Mouse (Mus musculus) CH12.LX (cell line): Measurements from ENCODE around the gene Sstr2. TPM values are rescaled to one million over a fixed set of nuclear protein-coding genes. Genes with fewer than 3 reads are reported as not detected.
A peak's percentile ranks its signal among the peaks of the same experiment; 100 is the strongest.

Experiments
- DNase-seq: peaks from one replicate; pipeline ENCODE4 v3.0.0-alpha.2; 2013; ENCODE audit errors: extremely low read depth
- H3K27ac ChIP-seq: 2 replicates; pipeline ENCODE4 v1.5.1; 2012; ENCODE audit warnings: low read depth, mild to moderate bottlenecking, control low read depth, moderate library complexity; ENCODE audit not compliant: insufficient read depth
- H3K27me3 ChIP-seq: replicated peaks from 2 replicates; pipeline ENCODE3; 2012; ENCODE audit warnings: inconsistent platforms
- H3K36me3 ChIP-seq, 2 experiments: replicated peaks in 1 of 2; 2 replicates each; pipeline versions ENCODE3 to v1.6.1; 2012; ENCODE audit warnings: inconsistent platforms in 1 of 2, low read length in 1 of 2, mild to moderate bottlenecking in 1 of 2, mixed read lengths in 1 of 2, moderate library complexity in 1 of 2; ENCODE audit not compliant: control insufficient read depth in 1 of 2, insufficient read depth in 1 of 2
- H3K4me1 ChIP-seq, 2 experiments: 2 replicates each; pipeline ENCODE4 v1.6.1; 2012; ENCODE audit warnings: inconsistent platforms in 1 of 2, moderate library complexity in 1 of 2; ENCODE audit not compliant: insufficient read depth in 2 of 2, control insufficient read depth in 1 of 2
- H3K4me2 ChIP-seq: 2 replicates; pipeline ENCODE4 v1.6.1; 2012; ENCODE audit warnings: low read depth, mild to moderate bottlenecking, control low read depth; ENCODE audit not compliant: poor library complexity, insufficient read depth, severe bottlenecking
- H3K4me3 ChIP-seq, 3 experiments: fragments of 150-350 bp in 1 of 3; sonication (generic) in 1 of 3; replicated peaks in 1 of 3; 2 replicates each; pipeline versions ENCODE3 to v1.5.1; 2011 to 2012; ENCODE audit warnings: low read depth in 2 of 3, low read length in 2 of 3, mild to moderate bottlenecking in 2 of 3, moderate library complexity in 2 of 3, control low read depth in 1 of 3, improper control_type of control experiment in 1 of 3, inconsistent platforms in 1 of 3, mixed read lengths in 1 of 3; ENCODE audit not compliant: poor library complexity in 1 of 3
- H3K79me2 ChIP-seq: replicated peaks from 2 replicates; pipeline ENCODE4 v1.6.1; 2012; ENCODE audit warnings: mild to moderate bottlenecking, moderate library complexity; ENCODE audit not compliant: control insufficient read depth, poor library complexity, insufficient read depth, severe bottlenecking; ENCODE audit errors: extremely low read depth
- H3K9ac ChIP-seq: 2 replicates; pipeline ENCODE4 v1.6.1; 2012; ENCODE audit warnings: low read depth, mild to moderate bottlenecking, control low read depth, moderate library complexity; ENCODE audit not compliant: insufficient read depth
- H3K9me3 ChIP-seq: replicated peaks from 2 replicates; pipeline ENCODE3; 2012; ENCODE audit warnings: low read length, inconsistent platforms, mixed read lengths
- BHLHE40 ChIP-seq: IDR thresholded peaks from 2 replicates; pipeline ENCODE4 v1.6.1; 2011; ENCODE audit warnings: mild to moderate bottlenecking, low read depth, low read length, improper control_type of control experiment
- E2F4 ChIP-seq: IDR thresholded peaks from 2 replicates; pipeline ENCODE4 v1.6.1; 2011; ENCODE audit warnings: low read depth, low read length, improper control_type of control experiment; ENCODE audit not compliant: insufficient replicate concordance
- ETS1 ChIP-seq: conservative IDR thresholded peaks from 2 replicates; pipeline ENCODE4 v1.6.1; 2012; ENCODE audit warnings: low read depth, mild to moderate bottlenecking, inconsistent platforms, low read length, improper control_type of control experiment, moderate library complexity
- HCFC1 ChIP-seq: IDR thresholded peaks from 2 replicates; pipeline ENCODE4 v1.6.1; 2012; ENCODE audit warnings: low read depth, mild to moderate bottlenecking, inconsistent platforms, low read length, improper control_type of control experiment
- IRF4 ChIP-seq: IDR thresholded peaks from 2 replicates; pipeline ENCODE4 v1.6.1; 2014; ENCODE audit warnings: low read depth, mild to moderate bottlenecking, inconsistent platforms, low read length, improper control_type of control experiment
- JUN ChIP-seq: IDR thresholded peaks from 2 replicates; pipeline ENCODE4 v1.6.1; 2011; ENCODE audit warnings: low read depth, mild to moderate bottlenecking, low read length, improper control_type of control experiment, moderate library complexity; ENCODE audit not compliant: insufficient read depth
- JUND ChIP-seq: conservative IDR thresholded peaks from 2 replicates; pipeline ENCODE4 v1.6.1; 2011; ENCODE audit warnings: low read depth, low read length, improper control_type of control experiment
- KAT2A ChIP-seq: IDR thresholded peaks from 2 replicates; pipeline ENCODE4 v1.6.1; 2012; ENCODE audit warnings: low read length, improper control_type of control experiment, inconsistent platforms; ENCODE audit not compliant: insufficient replicate concordance
- MXI1 ChIP-seq: IDR thresholded peaks from 2 replicates; pipeline ENCODE4 v1.6.1; 2011; ENCODE audit warnings: mild to moderate bottlenecking, low read depth, low read length, improper control_type of control experiment
- MYC ChIP-seq: IDR thresholded peaks from 2 replicates; pipeline ENCODE4 v1.6.1; 2011; ENCODE audit warnings: low read depth, mild to moderate bottlenecking, improper control_type of control experiment, low read length
- POLR2A ChIP-seq: IDR thresholded peaks from 2 replicates; pipeline ENCODE4 v1.6.1; 2011; ENCODE audit warnings: low read depth, mild to moderate bottlenecking, improper control_type of control experiment, low read length
- POLR2AphosphoS2 ChIP-seq: IDR thresholded peaks from 2 replicates; pipeline ENCODE4 v1.6.1; 2011; ENCODE audit warnings: low read depth, low read length, improper control_type of control experiment
- RAD21 ChIP-seq: IDR thresholded peaks from 2 replicates; pipeline ENCODE4 v1.6.1; 2011; ENCODE audit warnings: low read depth, mild to moderate bottlenecking, low read length, improper control_type of control experiment, moderate library complexity
- RCOR1 ChIP-seq: conservative IDR thresholded peaks from 2 replicates; pipeline ENCODE4 v1.6.1; 2012; ENCODE audit warnings: low read depth, mild to moderate bottlenecking, inconsistent platforms, low read length, improper control_type of control experiment
- SIN3A ChIP-seq: IDR thresholded peaks from 2 replicates; pipeline ENCODE4 v1.6.1; 2012; ENCODE audit warnings: low read length, improper control_type of control experiment, inconsistent platforms
- TCF12 ChIP-seq: IDR thresholded peaks from 2 replicates; pipeline ENCODE4 v1.6.1; 2014; ENCODE audit warnings: low read depth, mild to moderate bottlenecking, inconsistent platforms, low read length, improper control_type of control experiment
- ZKSCAN1 ChIP-seq: IDR thresholded peaks from 2 replicates; pipeline ENCODE4 v1.6.1; 2012; ENCODE audit warnings: low read depth, inconsistent platforms, low read length, improper control_type of control experiment, borderline replicate concordance
- ZNF384 ChIP-seq: IDR thresholded peaks from 2 replicates; pipeline ENCODE4 v1.6.1; 2012; ENCODE audit warnings: low read depth, low read length, improper control_type of control experiment, inconsistent platforms
- dilution Hi-C: fragments of 300-500 bp; cut with MboI; formaldehyde crosslinking; loops from 2 replicates; pipeline ENCODE4 v1.14.3; 2020; ENCODE audit warnings: low sequenced_read_pairs; ENCODE audit not compliant: extremely low pct_unique_long_range_greater_than_20kb, extremely low pct_ligation_motif_present
- in situ Hi-C: fragments of 300-500 bp; cut with MboI; formaldehyde crosslinking; loops from 3 replicates; pipeline ENCODE4 v1.14.3; 2019; ENCODE audit warnings: low sequenced_read_pairs, low pct_ligation_motif_present, low pct_unique_long_range_greater_than_20kb, mixed read lengths
- polyA plus RNA-seq: library from polyadenylated mRNA; unstranded; fragments of >175 nt; gene quantifications from 2 replicates; pipeline ENCODE4 v1.2.1, GENCODE M21; 2012; ENCODE audit warnings: low read depth; ENCODE audit not compliant: insufficient read length
- total RNA-seq, 2 experiments: library from RNA; depleted of rRNA; stranded (reverse); fragments of 300-350 nt in 1 of 2; fragments of >200 nt in 1 of 2; gene quantifications; 2 replicates each; pipeline ENCODE4 v1.2.3; 2012 to 2014

The Sstr2 gene
- total and polyA plus RNA-seq, 3 experiments, result not detected

GRCm38 (mm10) chr11:113667122-113667521 is 48.0 kb downstream of the Sstr2 start:
- Histone ChIP-seq H3K9me3 (no peaks in the 10 kb centered on the region), H3K4me3 (no peak overlapping the region), H3K4me1 (peaks cover 0 to 28% of the 10 kb centered on the region in 2 experiments; a peak in 2 of 4 replicates), H3K9ac (no peak overlapping the region), H3K4me2 (no peak overlapping the region), H3K27ac (no peak overlapping the region), H3K27me3 (no peaks in the 10 kb centered on the region), H3K36me3 (peaks cover 61 to 84% of the 10 kb centered on the region in 2 experiments), H3K79me2 (peaks cover 20% of the 10 kb centered on the region)
- in situ Hi-C loops, result no loop called here
- dilution Hi-C loops, result no loop called here
- DNase-seq, result no peak
- no peak for TF ChIP-seq HCFC1
- TF ChIP-seq E2F4, result no peak
- TF ChIP-seq JUN, result no peak
- peak; percentile 26; the same call in 1 of the 2 replicates for TF ChIP-seq POLR2AphosphoS2

GRCm38 (mm10) chr11:113667704-113668103 is 48.6 kb downstream of the Sstr2 start:
- peaks cover 59 to 85% of the 10 kb centered on the region in 2 experiments for H3K36me3 ChIP-seq
- no peak overlapping the region for H3K4me2 ChIP-seq
- DNase-seq, result no peak
- H3K27ac ChIP-seq, result no peak overlapping the region
- no peak overlapping the region for H3K9ac ChIP-seq
- TF ChIP-seq KAT2A, result no peak
- no peak for TF ChIP-seq BHLHE40
- TF ChIP-seq SIN3A, result no peak
- TF ChIP-seq RCOR1, result no peak
- TF ChIP-seq MXI1, result no peak
- no peak for TF ChIP-seq E2F4
- TF ChIP-seq POLR2A, result no peak
- no peak for TF ChIP-seq ZNF384
- no peak for TF ChIP-seq IRF4
- no peak for TF ChIP-seq TCF12
- TF ChIP-seq ZKSCAN1, result no peak
- TF ChIP-seq ETS1, result no peak
- no peak for TF ChIP-seq RAD21
- TF ChIP-seq POLR2AphosphoS2, result no peak
- TF ChIP-seq MYC, result no peak
- TF ChIP-seq JUND, result no peak
- no peaks in the 10 kb centered on the region for H3K27me3 ChIP-seq
- dilution Hi-C loops, result no loop called here
- peaks cover 26% of the 10 kb centered on the region for H3K79me2 ChIP-seq
- in situ Hi-C loops, result no loop called here
- peaks cover 0 to 28% of the 10 kb centered on the region in 2 experiments; a peak in 2 of 4 replicates for H3K4me1 ChIP-seq
- H3K9me3 ChIP-seq, result no peaks in the 10 kb centered on the region
- H3K4me3 ChIP-seq, result no peak overlapping the region
